Mouse (Mus musculus) cerebellum, postnatal 25 days (tissue): ENCODE results near the gene Ypel2.

Experiments used
- DNase-seq, 2 experiments: peaks; one replicate each; pipeline ENCODE4 v3.0.0; 2021; ENCODE audit warnings: mixed read lengths in 2 of 2

Gene Ypel2

DNA sequence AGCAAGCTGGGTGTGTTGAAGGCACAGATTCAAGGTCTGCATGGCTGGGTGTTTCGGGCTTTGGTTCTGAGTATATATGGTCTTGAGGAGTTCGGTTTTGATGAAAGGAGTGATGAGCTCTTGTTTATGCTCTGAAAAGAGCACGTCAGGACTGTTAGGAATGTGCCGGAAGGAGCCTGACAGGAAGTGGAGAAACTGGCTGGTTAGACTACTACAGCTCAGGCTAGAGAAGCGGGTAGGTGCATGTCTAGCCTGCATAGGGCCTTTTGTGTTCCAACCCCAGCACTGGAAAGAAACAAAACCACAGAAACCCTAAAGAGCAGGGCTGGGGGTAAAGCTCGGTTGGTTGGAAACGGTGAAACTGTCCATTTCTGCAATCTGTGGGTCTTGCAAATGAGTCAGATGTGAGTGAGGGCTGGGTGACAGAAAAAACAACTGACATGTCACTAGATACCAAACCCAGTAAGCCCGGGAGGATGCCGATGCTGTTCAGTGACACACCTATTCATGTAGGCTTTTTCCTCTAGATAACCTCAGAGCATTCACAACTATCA, 68.3 kb downstream of the Ypel2 start:
- DNase-seq: no peak

DNA sequence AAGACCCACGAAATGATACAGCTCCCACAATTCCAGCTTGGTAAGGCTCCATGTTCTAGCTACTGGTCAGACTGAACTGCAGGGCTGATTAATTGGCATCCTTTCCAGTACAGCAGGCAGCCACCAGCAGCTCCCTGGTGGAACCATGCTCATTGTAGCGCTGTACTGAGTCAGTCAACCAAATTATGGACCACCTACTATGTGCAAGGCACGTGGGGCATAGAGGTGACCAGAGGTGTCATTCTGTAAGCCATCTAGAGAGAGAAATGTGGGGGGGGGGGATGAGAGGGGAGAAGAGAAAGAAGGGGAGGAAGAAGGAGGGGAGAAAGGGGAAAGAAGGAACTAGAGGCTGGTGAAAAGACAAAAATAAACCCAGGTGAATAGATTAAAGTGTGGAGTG, 68.9 kb downstream of the Ypel2 start:
- no peak for DNase-seq

DNA sequence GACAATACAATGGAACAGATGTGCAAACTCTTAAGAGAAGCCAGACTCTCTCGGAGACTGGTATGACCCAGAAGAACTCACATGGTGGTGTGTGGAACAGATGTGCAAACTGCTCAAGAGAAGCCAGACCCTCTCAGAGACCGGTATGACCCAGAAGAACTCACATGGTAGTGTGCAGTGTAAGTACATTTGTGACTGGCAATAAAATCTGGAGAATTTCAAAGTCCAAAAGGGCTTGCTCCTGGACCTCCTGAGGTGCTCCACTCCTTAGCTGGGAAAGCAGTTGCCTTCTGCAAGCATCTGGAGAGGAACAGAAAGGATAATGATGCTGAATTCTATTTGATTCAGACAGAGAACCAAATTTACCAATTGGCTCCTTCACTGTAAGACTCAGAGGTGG, 69.9 kb downstream of the Ypel2 start:
- DNase-seq: no peak

DNA sequence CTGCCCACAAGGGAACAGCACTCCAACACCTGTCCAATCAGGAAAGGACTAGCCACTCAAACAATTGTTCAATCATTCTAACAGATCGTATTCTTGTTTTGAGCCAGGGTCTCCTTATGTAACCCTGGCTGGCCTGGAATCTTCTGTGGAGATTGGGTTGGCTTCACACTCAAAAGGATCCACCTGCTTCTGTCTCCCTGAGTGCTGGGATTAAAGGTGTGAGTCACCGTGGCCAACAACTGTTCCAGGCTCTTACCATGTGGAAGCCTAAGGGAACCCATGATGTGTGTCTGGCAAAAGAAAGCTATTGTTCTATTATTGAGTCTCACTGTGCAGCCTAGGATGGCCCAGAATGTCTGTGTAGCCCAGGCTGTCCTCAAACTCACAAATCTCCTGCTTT, 71.5 kb downstream of the Ypel2 start:
- DNase-seq: no peak

DNA sequence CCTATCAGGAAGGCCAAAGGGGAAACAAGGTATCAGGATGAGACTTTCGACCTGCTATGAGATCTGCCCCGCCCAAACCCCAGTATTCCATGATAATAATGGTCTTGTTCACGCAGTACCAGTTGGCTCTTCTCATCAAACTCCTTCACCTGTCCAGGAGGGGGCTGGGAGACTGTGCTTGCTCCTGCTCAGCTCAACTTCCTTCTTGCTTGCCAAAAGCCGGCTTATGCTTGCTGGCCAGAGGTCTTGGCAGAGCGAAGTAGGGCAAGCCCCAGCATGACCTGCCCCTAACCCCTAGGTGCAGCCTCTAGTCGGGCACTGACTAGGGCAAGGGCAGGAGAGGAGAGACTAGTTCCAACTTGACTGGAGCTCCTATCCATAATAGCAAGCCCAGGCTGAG, 72.2 kb downstream of the Ypel2 start:
- DNase-seq: peak; percentile 20 to 27

DNA sequence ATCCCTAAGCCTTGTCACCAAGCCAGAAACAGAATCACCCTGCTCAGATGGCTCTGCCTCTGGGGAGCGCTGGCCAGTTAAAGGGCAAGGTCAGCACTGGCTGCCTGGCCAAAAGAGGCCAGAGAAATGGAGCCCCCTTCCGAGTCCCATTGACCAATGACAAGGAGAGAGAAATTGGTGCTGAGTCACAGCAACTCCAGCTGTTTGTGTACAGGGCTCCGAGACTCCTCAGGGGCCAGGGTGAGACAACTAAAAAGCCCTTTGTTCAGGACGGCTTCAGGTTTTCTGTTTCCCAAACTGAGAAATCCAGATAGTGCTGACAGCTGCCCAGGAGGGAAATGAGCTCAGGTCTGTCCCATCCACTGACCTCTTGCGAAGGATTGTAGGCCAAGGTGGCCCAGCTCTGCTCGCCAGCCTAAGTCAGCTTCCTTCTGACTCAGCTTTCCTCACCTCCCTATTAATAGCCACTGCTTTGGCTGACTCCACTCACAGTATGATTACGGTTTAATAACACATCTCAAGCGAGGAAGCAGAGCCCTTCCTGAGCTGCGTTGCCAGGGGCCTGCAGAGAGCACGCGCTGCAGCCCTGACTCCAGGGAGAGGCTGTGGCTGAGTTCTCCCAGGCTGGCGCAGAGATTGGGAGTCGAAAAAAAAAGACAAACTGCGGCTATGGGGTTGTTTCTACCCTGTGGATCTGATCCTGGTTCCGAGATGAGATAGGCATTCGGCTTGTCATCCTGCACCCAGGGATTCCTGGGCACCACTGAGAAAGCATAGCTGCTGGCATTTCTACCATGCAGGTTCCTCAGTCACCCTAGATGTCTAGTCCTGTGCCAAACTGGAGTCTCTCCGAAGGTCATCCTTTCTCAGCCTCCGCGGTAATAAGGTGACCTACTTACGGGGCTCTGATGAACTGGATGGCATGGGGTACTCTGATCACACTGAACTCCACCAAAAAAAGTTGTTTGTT, 73.1 kb downstream of the Ypel2 start:
- DNase-seq: peak; percentile 79 to 81

DNA sequence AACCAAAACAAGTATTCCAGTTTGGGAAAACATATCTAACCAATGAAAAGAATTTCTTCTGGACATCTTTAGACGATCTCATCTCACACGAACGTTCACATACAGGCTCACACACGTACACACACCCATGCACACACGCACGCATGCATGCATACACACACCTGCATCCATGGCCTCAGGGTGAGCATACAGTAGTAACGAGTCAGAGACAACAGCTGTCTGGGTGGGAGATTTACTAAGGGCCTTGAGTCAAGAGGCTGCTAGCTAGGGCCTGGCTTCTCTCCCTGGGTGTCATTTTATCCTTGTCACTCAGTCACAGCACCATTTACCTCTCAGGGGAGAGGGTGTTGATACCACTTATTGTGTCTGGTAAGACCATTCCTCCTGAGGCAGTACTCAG, 74.0 kb downstream of the Ypel2 start:
- DNase-seq: no peak

DNA sequence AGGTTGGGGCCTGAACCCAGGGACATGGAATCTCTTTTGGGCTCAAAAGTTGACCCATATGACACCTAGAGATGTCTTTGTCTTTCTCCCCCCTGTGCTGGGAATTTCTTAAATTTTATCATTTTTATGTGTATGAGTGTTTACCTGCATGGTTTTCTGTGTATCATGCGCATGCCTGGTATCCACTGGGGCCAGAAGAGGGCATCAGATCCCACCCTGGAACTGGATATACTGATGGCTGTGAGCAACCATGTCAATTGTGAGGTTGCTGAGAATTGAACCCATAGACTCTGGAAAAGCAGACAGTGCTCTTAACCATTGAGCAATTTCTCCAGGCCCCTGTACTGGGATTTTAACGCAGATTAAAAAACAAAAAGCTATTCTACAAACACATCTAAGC, 76.0 kb downstream of the Ypel2 start:
- no peak for DNase-seq

DNA sequence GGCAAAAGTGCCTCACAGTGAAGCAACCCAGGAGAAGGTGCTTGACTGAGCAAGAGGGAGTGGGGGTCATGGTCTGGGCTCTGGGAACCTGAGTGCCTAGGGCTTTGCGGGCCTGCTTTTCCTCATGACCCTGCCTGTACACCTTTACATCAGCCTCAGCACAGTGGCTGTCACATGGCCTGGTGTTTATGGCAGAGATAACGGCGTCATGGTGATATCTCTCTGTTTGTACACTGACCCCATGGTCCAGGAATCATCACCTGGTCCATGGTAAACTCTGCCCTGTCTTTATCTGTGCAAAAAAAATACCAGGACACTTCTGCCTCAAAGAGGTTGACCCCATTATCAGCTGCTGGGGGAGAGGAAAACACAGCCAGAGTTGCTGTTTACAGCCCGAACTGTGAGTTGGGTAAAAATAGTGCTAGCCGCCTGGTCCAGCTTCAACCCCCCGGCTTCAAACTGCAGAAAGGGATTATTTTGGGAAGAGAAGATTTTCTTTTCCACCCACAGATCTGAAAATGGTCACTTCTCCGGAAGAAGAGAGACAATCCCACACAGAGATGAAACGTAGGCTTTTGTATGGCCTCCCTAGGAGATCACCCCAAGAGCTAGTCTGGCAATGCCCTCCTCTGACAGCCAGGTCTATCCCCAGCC, 76.8 kb downstream of the Ypel2 start:
- no peak for DNase-seq

DNA sequence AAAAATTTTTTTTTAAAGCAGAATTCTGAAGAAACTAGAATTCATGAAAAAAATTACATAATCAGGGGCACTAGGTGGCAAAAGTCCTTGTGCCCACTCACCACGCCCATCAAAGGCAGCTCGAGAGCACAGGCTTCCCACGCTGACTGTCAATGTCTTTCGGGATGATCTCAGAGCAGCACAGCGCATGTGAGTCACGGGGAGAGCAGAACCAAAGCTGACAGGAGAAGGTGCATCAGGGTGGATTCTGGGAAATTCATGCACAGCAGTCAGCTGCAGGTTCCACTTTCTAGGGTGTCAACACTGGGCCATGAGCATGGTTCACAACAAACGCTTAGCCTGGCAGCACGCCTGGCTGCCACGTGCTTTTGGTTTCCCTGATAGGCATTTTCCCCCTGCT, 79.2 kb downstream of the Ypel2 start:
- no peak for DNase-seq

DNA sequence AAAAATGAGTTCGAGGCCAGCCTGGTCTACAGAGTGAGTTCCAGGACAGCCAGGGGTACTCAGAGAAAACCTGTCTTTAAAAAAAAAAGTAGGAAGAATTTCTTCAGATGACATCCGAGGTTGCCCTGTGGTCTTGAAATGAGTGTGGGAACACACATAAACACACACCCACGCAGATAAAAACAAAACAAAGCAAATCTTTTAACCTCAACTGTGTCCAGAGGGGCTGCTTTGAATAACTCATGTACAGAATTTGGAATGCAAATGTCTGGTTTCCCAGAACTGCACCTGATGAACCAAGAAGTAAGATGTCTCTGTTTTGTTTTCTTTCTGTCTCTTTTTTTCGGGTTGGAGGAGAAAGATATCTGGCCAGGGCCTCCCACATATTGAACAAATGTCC, 83.3 kb downstream of the Ypel2 start:
- DNase-seq: no peak

DNA sequence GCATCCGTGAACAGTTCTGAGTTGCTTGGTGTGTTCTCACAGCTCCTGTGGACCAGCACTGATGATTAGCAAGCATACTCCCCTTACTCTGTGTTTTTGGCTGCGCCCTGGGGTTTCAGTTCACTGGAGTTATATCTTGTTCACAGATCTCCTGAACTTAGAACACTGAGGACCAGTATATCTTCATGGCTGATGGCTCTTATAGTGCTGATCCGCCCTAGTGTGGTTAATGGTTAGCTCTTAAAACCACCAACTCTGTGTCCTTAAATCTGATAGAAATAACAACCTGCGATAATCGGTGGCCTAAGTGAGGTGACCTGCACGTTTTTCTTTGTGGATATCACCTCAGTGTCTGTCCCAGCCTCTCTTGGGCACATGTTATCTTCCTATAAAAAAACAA, 84.5 kb downstream of the Ypel2 start:
- DNase-seq: no peak

DNA sequence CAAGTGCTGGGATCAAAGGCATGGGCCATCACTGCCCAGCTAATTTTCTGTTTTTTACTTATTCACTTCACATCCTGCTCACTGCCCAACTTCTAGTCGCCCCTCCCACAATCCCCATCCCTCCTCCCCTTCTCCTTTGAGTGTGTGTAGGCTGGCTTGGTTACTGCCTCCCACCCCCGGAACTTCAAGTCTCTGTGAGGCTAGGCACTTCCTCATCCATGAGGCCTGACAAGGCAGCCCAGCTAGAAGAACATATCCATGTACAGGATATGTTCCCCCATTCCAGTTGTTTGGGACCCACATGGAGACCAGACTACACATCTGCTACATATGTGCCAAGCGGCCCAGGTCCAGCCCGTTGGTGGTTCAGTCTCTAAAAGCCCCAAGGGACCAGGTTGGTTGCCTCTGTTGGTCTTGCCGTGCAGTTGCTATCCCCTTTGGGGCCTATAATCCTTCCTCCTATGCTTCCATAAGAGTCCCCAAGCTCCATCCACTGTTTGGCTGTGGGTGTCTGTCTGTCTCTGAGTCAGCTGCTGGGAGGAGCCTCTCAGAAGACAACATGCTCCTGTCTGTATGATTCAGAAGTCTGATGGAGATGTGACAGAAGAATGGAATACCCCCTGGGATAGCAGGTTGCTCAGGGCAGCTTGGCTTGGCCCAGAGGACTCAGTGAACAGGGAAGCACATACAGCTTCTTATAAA, 85.5 kb downstream of the Ypel2 start:
- DNase-seq: no peak

DNA sequence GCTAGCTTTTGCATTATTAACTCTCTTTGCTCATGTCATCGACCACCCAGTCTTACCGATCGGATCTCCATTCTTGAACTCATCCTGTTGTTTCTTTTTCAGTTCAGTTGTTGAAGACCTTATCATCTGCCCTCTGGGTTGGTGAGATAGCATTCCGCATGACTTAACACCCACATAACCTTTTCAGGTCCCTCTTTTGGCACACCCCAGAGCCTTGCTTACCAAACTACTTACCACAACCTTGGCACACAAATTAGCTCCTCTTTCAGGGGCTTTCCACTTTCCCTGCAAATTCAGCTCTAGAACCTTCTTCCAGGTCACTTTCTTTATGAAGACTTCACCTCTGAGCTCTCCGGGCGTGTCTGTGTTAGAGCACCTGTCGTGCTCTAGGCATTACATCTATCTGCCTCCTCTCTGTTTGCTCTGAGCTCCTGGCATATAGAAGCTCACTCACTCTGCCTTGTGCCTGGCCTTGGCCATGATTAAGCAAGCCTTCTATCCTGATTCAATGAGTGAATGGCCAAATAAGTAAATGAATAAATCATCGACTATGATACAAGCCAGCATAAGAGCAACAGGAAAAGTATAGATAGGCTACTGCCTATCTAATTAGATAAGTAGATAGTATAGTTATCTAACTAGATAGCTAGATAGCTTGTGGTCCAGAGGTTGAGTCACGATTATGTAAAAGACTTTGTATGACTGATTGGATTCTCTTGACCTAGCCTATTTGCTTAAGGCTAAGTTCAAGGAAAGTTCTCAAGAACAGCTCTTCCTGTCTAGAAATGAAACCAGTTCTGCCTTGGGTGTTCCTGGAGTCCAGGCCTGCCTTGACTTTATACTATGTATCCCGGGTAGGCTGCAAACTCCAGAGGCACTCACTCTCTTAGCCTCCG, 86.5 kb downstream of the Ypel2 start:
- no peak for DNase-seq

DNA sequence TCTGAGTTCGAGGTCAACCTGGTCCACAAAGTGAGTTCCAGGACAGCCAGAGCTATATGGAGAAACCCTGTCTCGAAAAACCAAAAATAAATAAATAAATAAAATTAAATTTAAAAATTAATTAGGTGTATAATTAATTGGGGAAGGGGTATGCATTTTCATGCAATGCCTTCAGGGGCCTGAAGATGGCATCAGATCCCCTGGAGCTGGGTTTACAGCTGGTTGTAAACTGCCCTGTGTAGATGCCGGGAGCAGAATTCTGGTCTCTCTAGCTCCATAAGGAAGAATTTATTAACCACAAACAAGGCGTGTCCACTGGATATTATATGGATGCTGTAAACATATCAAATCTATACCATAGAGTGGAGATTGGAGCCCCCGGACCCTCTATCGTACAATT, 87.2 kb downstream of the Ypel2 start:
- no peak for DNase-seq

DNA sequence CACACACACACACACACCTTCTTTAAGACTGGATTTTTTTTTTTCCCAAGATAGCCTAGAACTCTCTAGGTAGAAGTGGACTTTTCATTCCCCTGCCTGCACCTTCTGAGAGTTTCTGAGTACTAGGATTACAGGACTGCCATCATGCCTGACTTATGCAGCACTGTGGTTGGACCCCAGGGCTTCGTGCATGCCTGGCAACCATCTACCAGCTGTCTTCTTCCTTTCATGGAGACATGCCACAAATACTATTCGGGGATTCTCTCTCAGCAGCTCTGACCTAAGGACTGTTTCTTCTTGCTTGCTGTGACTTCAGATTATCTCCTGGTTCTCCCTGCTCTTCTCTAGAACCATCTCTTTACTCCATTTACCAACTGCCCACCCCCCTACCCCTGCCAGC, 88.2 kb downstream of the Ypel2 start:
- DNase-seq: no peak

DNA sequence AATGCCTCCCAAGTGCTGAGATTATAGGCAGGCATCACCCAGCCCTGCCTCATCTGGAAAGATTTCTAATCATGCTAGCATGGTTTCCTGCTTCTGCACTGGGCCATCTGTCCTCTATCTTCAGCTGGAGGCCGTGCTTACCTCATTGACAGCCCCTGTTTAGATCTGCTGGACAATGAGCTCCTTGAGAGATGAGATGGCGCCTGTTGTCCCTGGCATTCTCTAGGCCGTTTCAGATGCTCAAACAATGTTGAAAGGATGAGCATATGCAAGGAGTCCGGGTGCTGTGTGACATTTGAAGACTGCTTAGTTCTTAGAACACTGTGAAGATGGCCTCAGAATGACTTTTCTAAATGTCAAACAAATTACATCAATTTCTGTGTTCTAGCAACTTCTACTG, 88.8 kb downstream of the Ypel2 start:
- DNase-seq: no peak

DNA sequence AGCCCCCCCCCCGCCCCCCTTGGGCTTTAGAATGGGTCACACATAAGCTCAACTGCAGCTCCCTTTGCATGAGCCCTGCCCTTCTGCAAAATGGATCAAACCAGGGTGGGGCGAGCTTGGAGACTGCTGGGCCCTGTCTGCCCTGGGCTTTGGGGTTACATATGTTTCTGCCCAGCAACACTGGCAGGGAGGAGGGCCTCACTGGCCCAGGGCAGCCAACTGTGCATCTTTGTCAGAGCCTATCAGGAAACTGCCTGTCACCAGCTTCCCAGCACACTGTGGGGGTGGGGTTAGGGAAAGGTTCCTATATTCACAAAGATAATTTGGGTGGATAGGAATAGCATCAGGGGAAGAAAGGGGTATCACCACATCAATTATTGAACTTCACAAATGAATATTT, 95.1 kb downstream of the Ypel2 start:
- peak in 1 of 2 experiments; percentile 28 for DNase-seq

DNA sequence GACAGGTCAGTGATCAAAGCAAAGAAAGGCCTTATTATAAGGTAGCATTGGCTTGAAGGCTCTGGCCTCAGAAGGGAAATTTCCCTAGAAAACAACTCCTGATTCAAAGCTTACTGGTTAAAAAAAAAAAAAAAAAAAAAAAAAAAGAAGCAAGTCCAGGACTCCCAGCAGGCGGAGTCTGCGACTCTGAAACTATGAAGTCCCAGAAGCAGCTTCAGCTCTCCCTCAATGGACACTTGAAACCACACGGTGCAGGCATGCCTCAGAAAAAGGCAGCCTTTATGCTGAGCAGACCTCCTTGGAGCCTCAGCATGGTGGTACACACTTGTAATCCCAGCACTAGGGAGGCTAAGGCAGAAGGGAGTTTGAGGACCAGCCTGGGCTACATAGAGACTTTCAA, 97.9 kb downstream of the Ypel2 start:
- DNase-seq: no peak

DNA sequence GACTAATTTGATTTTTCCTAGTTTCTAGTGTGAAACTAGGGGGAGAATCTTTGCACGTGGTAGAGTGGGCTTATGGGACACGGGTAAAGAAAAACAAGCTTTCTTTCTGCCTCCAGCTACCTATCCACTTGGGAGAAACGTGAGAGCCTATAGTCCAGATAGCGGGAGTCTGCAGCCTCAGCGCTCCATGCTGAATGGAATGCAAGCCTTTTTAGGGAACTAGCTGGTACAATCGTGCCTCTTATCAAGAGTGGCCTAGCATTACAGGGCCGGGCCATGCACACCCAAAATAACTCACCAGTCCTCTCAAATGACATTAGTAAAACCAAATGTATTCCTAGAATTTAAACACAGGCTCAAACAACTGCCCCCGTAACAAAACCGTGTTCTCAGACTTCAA, 98.4 kb downstream of the Ypel2 start:
- no peak for DNase-seq

DNA sequence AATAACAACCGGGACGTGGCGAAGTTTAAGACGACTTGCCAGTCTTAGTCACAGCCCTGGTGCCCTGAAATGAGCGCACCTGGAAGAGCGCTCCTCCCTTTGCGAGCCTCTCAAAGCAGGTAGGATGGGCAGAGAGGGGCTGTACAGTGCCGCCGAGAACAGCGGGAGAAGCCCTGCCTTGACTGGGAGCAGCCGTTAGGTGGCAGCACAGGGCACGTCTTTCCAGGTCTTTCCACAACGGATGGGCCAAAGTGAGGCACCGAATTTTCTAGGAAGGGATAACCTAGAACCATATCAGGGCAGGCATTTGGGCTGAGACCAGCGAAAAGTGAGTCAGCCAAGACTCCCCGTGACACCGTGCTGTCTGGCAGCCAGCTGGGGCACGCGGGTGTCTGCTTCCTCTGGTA, 99.3 kb downstream of the Ypel2 start:
- DNase-seq: peak; percentile 94

DNA sequence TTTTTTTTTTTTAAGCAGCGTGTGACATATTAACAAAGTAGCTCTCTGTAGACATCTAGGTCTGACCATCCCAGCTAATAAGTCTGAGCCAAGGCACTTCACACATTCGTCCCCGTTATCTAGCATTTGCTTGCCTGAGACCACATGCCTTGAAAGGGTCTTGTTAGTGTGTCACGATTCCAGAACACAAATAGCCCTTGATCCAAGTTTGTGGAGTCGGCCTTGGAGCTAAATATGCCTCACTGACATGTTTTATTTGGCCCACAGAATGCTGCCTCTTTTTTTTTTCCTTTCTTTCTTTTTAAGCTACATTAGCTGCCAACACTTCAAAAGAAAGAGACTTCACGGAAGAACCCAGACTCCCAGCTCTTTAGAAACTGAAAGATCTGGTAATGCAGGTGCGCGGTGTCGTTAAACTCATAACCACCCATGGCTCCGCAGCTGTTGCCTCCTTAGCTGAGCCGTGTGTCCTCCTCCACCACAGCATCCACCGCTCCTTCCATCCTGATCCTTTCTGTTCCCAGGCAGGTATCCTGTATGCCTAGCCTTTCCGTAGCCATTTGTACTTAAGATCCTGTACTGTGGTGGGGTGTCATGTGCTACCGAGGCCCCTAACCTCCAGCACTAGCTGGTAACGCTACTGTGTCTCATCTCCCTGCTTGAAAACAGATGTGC, 100.4 kb downstream of the Ypel2 start:
- peak in 1 of 2 experiments; percentile 17 for DNase-seq
